Mouse (Mus musculus) cortical plate, adult 2 months (tissue): ENCODE measurements around the gene Baz2a.

Experiments used
- CTCF ChIP-seq: fragments of 200-500 bp; IDR thresholded peaks from 2 replicates; pipeline ENCODE4 v1.5.1; 2011; ENCODE audit warnings: mild to moderate bottlenecking, control low read depth, low read length; ENCODE audit not compliant: insufficient read depth; ENCODE audit errors: extremely low read depth
- POLR2A ChIP-seq: fragments of 200-500 bp; IDR thresholded peaks from 2 replicates; pipeline ENCODE4 v1.6.1; 2011; ENCODE audit warnings: mild to moderate bottlenecking, low read length, control low read depth; ENCODE audit not compliant: insufficient read depth; ENCODE audit errors: extremely low read depth

DNA sequence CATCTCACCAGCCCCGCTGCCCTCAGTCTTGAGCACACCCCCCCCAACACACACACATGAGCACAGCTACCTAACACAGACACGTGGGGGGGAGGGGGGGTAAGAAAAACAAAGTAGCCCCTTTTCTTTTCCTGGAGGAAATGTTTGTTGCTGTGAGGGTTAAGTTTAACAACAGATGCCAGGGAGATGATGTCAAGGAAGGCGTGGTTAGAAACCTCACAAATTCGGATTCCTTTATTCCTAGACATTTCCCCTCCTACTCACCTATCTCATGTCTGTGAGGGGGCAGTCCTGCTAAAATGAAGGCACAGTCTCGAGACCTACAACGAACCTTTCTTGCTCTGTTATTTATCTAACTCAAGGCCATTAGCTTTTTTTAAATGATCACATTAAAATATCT is 75.7 kb downstream of the Baz2a start:
- TF ChIP-seq POLR2A (no peak), CTCF (no peak)
